Mouse (Mus musculus) natural killer cell, adult 2 months (primary cell): ENCODE measurements around the gene Olfr1215.
"Not testable (repeated sequence)": the region's sequence is repeated elsewhere in the genome, so short reads cannot be mapped to it uniquely, and the experiment has no call there.

Experiments
- DNase-seq, 2 experiments: peaks; one replicate each; pipeline ENCODE4 v3.0.0; 2022; ENCODE audit warnings: low spot score in 2 of 2

Gene Olfr1215

GRCm38 (mm10) chr2:89006873-89007272 lies at the start of gene Olfr1215:
Gene Olfr1215, minus strand, starts transcription at chr2:89006973.
- DNase-seq: no peak

- no peak for DNase-seq
Observed at GRCm38 (mm10) chr2:89031965-89032364, 25.2 kb upstream of the Olfr1215 start, which contains the start of gene Olfr1217. Gene Olfr1217, minus strand, starts transcription at chr2:89032065.

GRCm38 (mm10) chr2:89021436-89021835 lies 14.7 kb upstream of the Olfr1215 start:
- DNase-seq: not testable (repeated sequence)

GRCm38 (mm10) chr2:89018240-89018639 lies 11.5 kb upstream of the Olfr1215 start, which contains the start of gene Olfr1216:
Gene Olfr1216, minus strand, starts transcription at chr2:89018340.
- no peak for DNase-seq

DNA sequence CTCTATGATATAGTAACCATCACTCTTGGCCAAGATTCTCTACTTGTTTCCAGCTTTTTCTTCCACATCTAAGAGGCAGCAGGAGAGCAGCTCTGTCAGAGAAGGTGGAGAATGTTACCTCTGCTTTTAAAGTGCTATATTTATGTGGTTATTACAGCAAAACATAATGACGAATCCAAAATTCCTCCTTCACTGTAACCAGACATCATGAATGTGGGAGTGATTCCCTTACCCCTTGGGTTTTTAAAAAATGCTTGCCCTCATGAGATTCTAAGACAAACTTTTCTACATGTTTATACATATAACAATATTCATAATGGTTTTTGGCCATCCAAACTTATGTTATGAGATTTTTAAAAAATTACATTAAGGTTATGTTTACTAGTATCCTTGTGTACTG lies 14.2 kb downstream of the Olfr1215 start, which contains the start of gene Olfr1214:
Gene Olfr1214, minus strand, starts transcription at position 101 of the 400 bp plus-strand sequence.
- no peak for DNase-seq

- DNase-seq: no peak
Observed at GRCm38 (mm10) chr2:88980181-88980580, 26.6 kb downstream of the Olfr1215 start, which contains the start of gene Gm13762. Gene Gm13762, minus strand, starts transcription at chr2:88980281.

GRCm38 (mm10) chr2:88953669-88954068 lies 53.1 kb downstream of the Olfr1215 start, which contains the start of gene Olfr1212:
Gene Olfr1212, plus strand, starts transcription at chr2:88953969.
- no peak for DNase-seq
